Mouse (Mus musculus): ENCODE data around the gene Ivns1abp. TPM values are rescaled to one million over a fixed set of nuclear protein-coding genes. Genes with fewer than 3 reads are reported as not detected.

Gene Ivns1abp
- polyA plus RNA-seq, 1 experiment from 2014 or later = 86.4 TPM

DNA sequence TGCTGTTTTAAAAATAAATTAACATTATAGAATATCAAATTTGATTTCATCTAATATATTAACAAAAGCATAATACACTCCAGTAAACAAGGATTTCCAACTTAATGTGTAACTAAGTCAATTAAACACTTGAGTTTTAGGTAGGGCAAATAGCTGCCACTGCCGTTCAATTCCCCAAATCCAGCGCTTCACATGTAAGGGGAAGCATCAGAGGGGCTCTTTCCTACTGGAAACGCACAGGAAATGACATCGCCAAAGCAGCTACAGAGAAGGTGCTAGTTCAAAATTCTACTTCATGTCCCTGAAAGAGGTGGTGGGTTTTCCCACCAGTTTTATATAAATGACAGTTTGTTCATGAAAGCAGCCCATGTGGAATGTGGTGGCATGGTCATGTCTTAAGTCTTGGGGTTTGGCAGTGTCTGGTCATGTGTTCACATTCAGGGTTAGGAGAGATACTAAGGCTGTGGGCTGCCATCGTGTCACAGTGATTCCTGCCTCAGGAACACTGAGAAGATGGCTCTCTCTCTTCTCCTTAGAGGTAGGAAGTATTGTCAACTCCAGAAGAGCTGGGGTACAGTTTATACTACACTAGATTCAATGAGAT, 23.5 kb downstream of the Ivns1abp start:
- Histone ChIP-seq H3K9me3 (replicated peaks) (no peaks in the 10 kb centered on the region), H3K27me3 (no peaks in the 10 kb centered on the region), H3K4me1 (replicated peaks) (no peaks in the 10 kb centered on the region), H3K36me3 (peaks cover 71% of the 10 kb centered on the region), H3K9ac (no peak overlapping the region), H3K27ac (no peak overlapping the region), H3K4me3 (replicated peaks) (no peak overlapping the region), H3K4me2 (no peak overlapping the region)
- ATAC-seq (ENCODE audit: low read depth) (no peak), DNase-seq (no peak)
- 84% methylated on average over 5 of the region's 5 CpGs for WGBS (ENCODE audit: insufficient replicate concordance)

DNA sequence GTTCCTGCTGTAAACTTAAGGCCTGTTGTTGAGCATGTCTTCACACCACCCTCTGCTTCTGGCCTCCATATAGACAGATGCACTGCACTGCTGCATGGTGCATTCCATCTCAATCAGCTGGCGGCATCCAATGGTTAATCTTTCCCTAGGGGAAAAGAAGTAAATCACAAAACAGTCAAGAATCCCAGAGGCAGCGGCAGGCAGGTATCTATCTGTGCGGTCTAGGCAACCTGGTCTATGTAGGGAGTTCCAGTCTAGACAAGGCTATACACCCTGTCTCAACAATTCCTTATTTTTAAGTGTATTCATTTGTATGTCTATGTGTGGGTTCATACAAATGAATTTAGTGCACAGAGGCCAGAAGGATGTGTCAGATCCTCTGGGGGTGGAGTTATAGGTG, 24.2 kb downstream of the Ivns1abp start:
- no peaks in the 10 kb centered on the region for H3K4me1 ChIP-seq (replicated peaks)
- H3K4me3 ChIP-seq (replicated peaks) = no peak overlapping the region
- no peak overlapping the region for H3K9ac ChIP-seq
- ATAC-seq (ENCODE audit: low read depth) (no peak), DNase-seq (no peak)
- H3K9me3 ChIP-seq (replicated peaks) = no peaks in the 10 kb centered on the region
- H3K27ac ChIP-seq = no peak overlapping the region
- no peak overlapping the region for H3K4me2 ChIP-seq
- no peaks in the 10 kb centered on the region for H3K27me3 ChIP-seq
- peaks cover 65% of the 10 kb centered on the region for H3K36me3 ChIP-seq
- WGBS (ENCODE audit: insufficient replicate concordance) = 91% methylated on average over 3 of the region's 3 CpGs

DNA sequence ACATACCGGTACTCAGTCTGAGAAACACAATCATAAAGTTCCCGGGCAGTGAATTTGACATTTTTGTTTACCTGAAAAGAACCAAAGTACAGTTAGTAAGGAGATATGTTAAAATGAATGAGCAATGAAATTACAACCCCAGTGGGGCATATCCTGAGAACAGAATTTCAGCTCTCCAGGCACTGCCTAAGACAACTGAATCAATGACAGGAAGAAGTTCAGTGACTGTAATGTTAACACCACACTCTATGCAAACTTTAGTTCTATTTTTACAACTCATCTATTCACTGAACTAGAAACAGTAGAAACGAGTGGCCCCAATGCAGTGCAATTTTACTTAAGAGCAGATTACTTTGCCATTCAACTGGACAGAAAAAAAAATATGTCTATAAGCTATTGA, 26.3 kb downstream of the Ivns1abp start:
- Histone ChIP-seq H3K4me1 (replicated peaks) (no peaks in the 10 kb centered on the region), H3K4me2 (no peak overlapping the region), H3K9me3 (replicated peaks) (no peaks in the 10 kb centered on the region), H3K4me3 (replicated peaks) (no peak overlapping the region), H3K27ac (no peak overlapping the region), H3K36me3 (peaks cover 45% of the 10 kb centered on the region), H3K27me3 (no peaks in the 10 kb centered on the region), H3K9ac (no peak overlapping the region)
- no peak for DNase-seq
- 72% methylated on average over 3 of the region's 3 CpGs for WGBS (ENCODE audit: insufficient replicate concordance)
- no peak for ATAC-seq (ENCODE audit: low read depth)

DNA sequence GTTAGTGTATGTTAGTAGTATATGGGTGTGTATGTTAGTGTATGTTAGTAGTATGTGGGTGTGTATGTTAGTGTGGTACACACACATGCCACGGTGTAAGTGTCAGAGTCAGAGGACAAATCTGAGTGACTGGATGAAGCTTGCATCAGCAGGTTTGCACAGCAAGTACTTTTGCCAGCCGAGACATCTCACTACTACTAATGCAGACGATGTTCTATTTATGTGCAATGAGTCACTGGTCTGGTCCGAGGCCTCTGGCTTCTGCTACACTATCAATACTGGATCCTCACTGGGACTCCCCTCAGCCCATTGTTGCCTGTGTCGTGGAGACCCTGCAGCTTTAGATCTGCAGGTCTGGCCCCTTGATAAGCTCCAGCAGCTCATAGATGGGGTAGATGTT, 27.3 kb downstream of the Ivns1abp start:
- no peak for DNase-seq
- H3K4me1 ChIP-seq (replicated peaks) = no peaks in the 10 kb centered on the region
- WGBS (ENCODE audit: insufficient replicate concordance) = 77% methylated on average over 5 of the region's 5 CpGs
- H3K4me2 ChIP-seq = no peak overlapping the region
- H3K27ac ChIP-seq = no peak overlapping the region
- H3K36me3 ChIP-seq = peaks cover 35% of the 10 kb centered on the region
- H3K27me3 ChIP-seq = no peaks in the 10 kb centered on the region
- no peak overlapping the region for H3K4me3 ChIP-seq (replicated peaks)
- no peaks in the 10 kb centered on the region for H3K9me3 ChIP-seq (replicated peaks)
- no peak for ATAC-seq (ENCODE audit: low read depth)
- H3K9ac ChIP-seq = no peak overlapping the region

DNA sequence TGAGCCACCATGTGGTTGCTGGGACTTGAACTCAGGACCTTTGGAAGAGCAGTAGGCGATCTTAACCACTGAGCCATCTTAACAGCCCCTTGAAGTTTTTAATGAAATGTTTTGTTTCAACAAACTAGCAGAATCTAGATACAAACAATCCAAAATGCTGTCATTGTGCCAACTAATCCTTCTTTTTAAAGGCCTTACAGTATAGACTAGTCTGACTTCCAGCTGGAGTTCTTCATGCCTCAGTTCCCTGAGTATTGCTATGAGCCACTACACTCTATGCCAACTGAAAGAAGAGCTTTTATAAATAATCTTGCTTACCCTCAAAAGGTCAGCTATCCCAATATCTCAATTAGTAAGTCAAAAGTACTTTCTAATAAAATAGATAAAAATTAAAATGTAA, 28.5 kb downstream of the Ivns1abp start:
- Histone ChIP-seq H3K27ac (no peak overlapping the region), H3K36me3 (peaks cover 29% of the 10 kb centered on the region), H3K4me3 (replicated peaks) (no peak overlapping the region), H3K9ac (no peak overlapping the region), H3K27me3 (no peaks in the 10 kb centered on the region), H3K9me3 (replicated peaks) (no peaks in the 10 kb centered on the region), H3K4me2 (no peak overlapping the region), H3K4me1 (replicated peaks) (no peaks in the 10 kb centered on the region)
- WGBS (ENCODE audit: insufficient replicate concordance) = 82% methylated on average over 1 of the region's 1 CpGs
- ATAC-seq (ENCODE audit: low read depth) = no peak
- DNase-seq = no peak

DNA sequence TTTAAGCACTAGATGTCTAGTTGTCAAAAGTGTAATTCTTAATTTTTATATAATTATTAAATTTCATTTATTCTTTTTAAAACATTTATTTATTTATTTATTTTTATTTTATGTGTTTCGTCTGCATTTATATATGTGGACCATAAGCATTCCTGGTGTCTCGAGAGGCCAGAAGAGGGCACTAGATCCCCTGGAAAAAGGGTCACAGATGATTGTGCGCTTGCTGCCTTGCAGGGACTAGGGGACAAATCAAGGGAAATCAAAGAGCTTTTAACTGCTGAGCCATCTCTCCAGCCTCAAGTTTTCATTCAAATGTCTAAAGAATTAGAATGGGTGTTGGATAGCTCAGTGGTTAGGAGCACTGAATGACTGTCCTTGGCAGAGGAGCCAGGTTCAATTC, 33.1 kb downstream of the Ivns1abp start:
- Histone ChIP-seq H3K27me3 (no peaks in the 10 kb centered on the region), H3K36me3 (peaks cover 10% of the 10 kb centered on the region), H3K4me2 (no peak overlapping the region), H3K4me1 (replicated peaks) (no peaks in the 10 kb centered on the region), H3K9ac (no peak overlapping the region), H3K27ac (no peak overlapping the region), H3K4me3 (replicated peaks) (no peak overlapping the region), H3K9me3 (replicated peaks) (no peaks in the 10 kb centered on the region)
- DNase-seq (no peak), ATAC-seq (ENCODE audit: low read depth) (no peak)
- WGBS (ENCODE audit: insufficient replicate concordance) = 89% methylated on average over 3 of the region's 3 CpGs

DNA sequence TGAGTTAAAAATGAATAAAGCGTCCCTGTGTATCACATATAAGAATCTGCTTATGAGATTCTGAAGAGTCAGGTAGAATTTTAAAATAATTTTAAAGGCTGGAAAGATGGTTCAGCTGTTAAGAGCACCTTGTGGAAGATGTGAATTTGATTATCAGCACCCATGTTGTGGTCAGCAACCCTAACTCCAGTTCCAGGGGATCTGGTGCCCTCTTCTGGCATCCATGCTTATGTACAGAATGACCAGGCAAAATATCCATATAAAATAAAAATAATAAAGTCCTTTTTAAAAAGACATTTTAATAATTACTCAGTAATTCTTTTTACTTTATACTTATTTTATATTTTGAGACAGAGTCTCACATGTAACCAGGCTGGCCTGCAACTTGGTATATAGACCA, 45.8 kb downstream of the Ivns1abp start:
- H3K9ac ChIP-seq = no peak overlapping the region
- peaks cover 15% of the 10 kb centered on the region for H3K36me3 ChIP-seq
- DNase-seq (no peak), ATAC-seq (ENCODE audit: low read depth) (no peak)
- 79% methylated on average over 1 of the region's 1 CpGs for WGBS (ENCODE audit: insufficient replicate concordance)
- H3K27ac ChIP-seq = no peak overlapping the region
- H3K4me3 ChIP-seq (replicated peaks) = no peak overlapping the region
- no peaks in the 10 kb centered on the region for H3K27me3 ChIP-seq
- H3K4me1 ChIP-seq (replicated peaks) = no peaks in the 10 kb centered on the region
- no peaks in the 10 kb centered on the region for H3K9me3 ChIP-seq (replicated peaks)
- H3K4me2 ChIP-seq = no peak overlapping the region

DNA sequence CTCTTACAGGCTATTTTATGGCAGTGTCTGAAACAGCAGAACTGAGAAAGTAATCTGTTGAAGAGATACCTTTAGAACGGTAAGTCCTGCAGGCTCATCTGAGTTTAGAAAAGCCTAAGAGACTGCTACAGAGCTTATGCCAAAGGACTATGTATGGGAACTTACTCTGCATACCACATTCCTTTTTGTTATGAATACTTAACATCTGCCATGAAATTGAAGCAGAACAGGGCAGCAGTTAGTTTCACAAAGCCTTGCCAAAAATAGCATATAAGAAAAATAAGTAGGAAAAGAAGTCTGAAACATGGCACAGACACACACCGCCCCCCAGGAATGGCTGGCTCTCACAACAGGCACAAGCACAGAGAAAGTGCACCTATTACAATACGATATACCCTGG, 65.5 kb downstream of the Ivns1abp start:
- Histone ChIP-seq H3K27me3 (no peaks in the 10 kb centered on the region), H3K4me3 (replicated peaks) (no peak overlapping the region), H3K4me1 (replicated peaks) (no peaks in the 10 kb centered on the region), H3K27ac (no peak overlapping the region), H3K4me2 (no peak overlapping the region), H3K36me3 (peaks cover 19% of the 10 kb centered on the region), H3K9ac (no peak overlapping the region), H3K9me3 (replicated peaks) (no peaks in the 10 kb centered on the region)
- 88% methylated on average over 3 of the region's 3 CpGs for WGBS (ENCODE audit: insufficient replicate concordance)
- no peak for DNase-seq
- no peak for ATAC-seq (ENCODE audit: low read depth)

Other genes with a start within 250 kb of the Ivns1abp start
- 2.7 and 2.8 TPM in 2 replicates for gene Gm47985, start 161.9 kb upstream of the Ivns1abp start, polyA plus RNA-seq (2015; fragmentation: Nextera tagmentation; extraction: Ambion mirVana)
- 1.2 and 1.6 TPM in 2 replicates for gene Gm8947, start 152.1 kb upstream of the Ivns1abp start, polyA plus RNA-seq (2015; fragmentation: Nextera tagmentation; extraction: Ambion mirVana)
- gene Gm47995, start 146.0 kb upstream of the Ivns1abp start, polyA plus RNA-seq (2015; fragmentation: Nextera tagmentation; extraction: Ambion mirVana) = 0.68 and 1.1 TPM in 2 replicates
- gene 3110040M04Rik, start 140.4 kb upstream of the Ivns1abp start, polyA plus RNA-seq (2015; fragmentation: Nextera tagmentation; extraction: Ambion mirVana) = 0.31 and 0.66 TPM in 2 replicates
- gene Gm47996, start 134.3 kb upstream of the Ivns1abp start, polyA plus RNA-seq (2015; fragmentation: Nextera tagmentation; extraction: Ambion mirVana) = 0.36 and 0.63 TPM in 2 replicates
- gene Swt1, start 84.0 kb downstream of the Ivns1abp start, polyA plus RNA-seq (2015; fragmentation: Nextera tagmentation; extraction: Ambion mirVana) = 18.7 and 30.1 TPM in 2 replicates
- 18.9 and 21.7 TPM in 2 replicates for gene Trmt1l, start 84.1 kb downstream of the Ivns1abp start, polyA plus RNA-seq (2015; fragmentation: Nextera tagmentation; extraction: Ambion mirVana)
- gene Rnf2, start 156.5 kb downstream of the Ivns1abp start, polyA plus RNA-seq (2015; fragmentation: Nextera tagmentation; extraction: Ambion mirVana) = 21.5 and 28.9 TPM in 2 replicates
- 2.5 and 3.0 TPM in 2 replicates for gene Fam129a, start 226.7 kb downstream of the Ivns1abp start, polyA plus RNA-seq (2015; fragmentation: Nextera tagmentation; extraction: Ambion mirVana)